Mouse (Mus musculus) B cell, adult 67 days (primary cell): ENCODE measurements around the gene Olfr465-ps1. TPM values are rescaled to one million over a fixed set of nuclear protein-coding genes. Genes with fewer than 3 reads are reported as not detected.

Experiments
- total RNA-seq, 2 experiments: library from RNA; stranded (reverse); gene quantifications; 4 replicates each; pipeline ENCODE4 v1.2.4; 2023

Olfr465-ps1 gene
- not detected for total RNA-seq

DNA sequence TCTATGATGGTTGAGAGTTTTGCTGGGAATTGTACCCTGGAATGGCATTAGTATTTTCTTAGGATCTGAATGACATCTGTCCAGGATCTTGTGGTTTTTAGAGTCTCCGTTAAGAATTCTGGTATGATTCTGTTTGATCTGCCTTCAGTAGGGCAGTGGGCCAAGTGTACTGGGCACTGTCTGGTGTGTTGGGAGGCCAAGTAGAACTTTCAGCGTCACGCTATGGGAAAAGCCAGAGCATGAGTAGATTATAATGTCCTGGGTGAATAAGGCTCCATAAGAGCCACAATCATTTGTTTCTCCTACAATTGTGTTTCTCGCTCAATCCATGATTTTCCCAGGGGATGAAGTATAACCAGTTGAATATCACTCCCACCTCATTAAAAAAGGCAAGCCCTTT lies at the start of gene Olfr465-ps1:
Gene Olfr465-ps1 (plus strand): TSS at position 301 of the 400 bp plus-strand sequence.

GRCm38 (mm10) chr13:65112459-65113110 lies 25.3 kb upstream of the Olfr465-ps1 start, which contains the start of gene Mfsd14b:
Gene Mfsd14b, minus strand, starts transcription at chr13:65112975.

DNA sequence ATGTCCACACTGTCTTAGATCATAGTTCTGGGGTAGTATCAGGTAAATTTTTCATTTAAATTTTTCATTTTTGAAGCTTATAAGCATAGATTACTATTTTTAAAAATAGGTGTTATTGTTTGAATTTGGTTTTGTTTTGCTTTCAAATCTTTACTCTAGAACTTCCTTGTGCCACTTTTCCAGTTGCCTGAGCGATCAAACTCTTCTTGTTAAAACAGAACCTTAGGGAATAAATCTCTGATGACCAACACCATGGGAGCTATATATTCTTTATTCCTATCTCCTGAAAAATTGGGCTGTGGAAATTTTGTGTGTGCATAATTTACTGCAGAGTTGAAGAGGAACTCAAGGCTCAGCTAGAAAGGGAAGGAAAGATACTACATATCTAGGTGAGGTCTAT lies 12.1 kb downstream of the Olfr465-ps1 start, which contains the start of gene Olfr466:
Gene Olfr466 (plus strand): TSS at position 301 of the 400 bp plus-strand sequence.

Other genes with a start within 250 kb of the Olfr465-ps1 start
- gene Cntnap3, start 234.1 kb upstream of the Olfr465-ps1 start, total RNA-seq = not detected
- not detected for gene Spata31, start 220.7 kb upstream of the Olfr465-ps1 start, total RNA-seq
- not detected for gene Spata31d1c, start 105.0 kb upstream of the Olfr465-ps1 start, total RNA-seq
- gene Prss47, start 85.3 kb upstream of the Olfr465-ps1 start, total RNA-seq = not detected
- 10 to 100 TPM; 56.2 to 60.0 TPM for gene Mfsd14b, start 25.1 kb upstream of the Olfr465-ps1 start, total RNA-seq
- gene Olfr466, start 12.2 kb downstream of the Olfr465-ps1 start, total RNA-seq = not detected
- not detected for gene Nlrp4f, start 67.9 kb downstream of the Olfr465-ps1 start, total RNA-seq
- gene Gm10775, start 121.5 kb downstream of the Olfr465-ps1 start, total RNA-seq = under 1 TPM in 1 of 2 experiments, not detected in 1; 0.47 TPM
- gene Zfp369, start 140.7 kb downstream of the Olfr465-ps1 start, total RNA-seq = 10 to 100 TPM; 48.0 to 48.5 TPM